Mouse (Mus musculus) liver, embryonic 15.5 days (tissue): ENCODE measurements around the gene Samd8. TPM values are rescaled to one million over a fixed set of nuclear protein-coding genes. Genes with fewer than 3 reads are reported as not detected.

Source experiments
- ATAC-seq: fragments of 200-750 bp; cut with Nextera tagmentation; 2 replicates; pipeline ENCODE4 v1.8.0; 2017; ENCODE audit warnings: moderate number of reproducible peaks, mild to moderate bottlenecking, moderate library complexity; ENCODE audit not compliant: insufficient read depth
- H3K27ac ChIP-seq: fragments of 300-500 bp; sonication (generic); replicated peaks from 2 replicates; pipeline ENCODE4 v1.5.1; 2015; ENCODE audit warnings: mild to moderate bottlenecking, inconsistent platforms
- H3K27me3 ChIP-seq: fragments of 300-500 bp; sonication (generic); 2 replicates; pipeline ENCODE4 v1.6.1; 2015; ENCODE audit warnings: mild to moderate bottlenecking, inconsistent platforms
- H3K36me3 ChIP-seq: fragments of 300-500 bp; sonication (generic); replicated peaks from 2 replicates; pipeline ENCODE4 v1.6.1; 2015; ENCODE audit warnings: moderate library complexity, mild to moderate bottlenecking, inconsistent platforms
- H3K4me1 ChIP-seq: fragments of 300-500 bp; sonication (generic); replicated peaks from 2 replicates; pipeline ENCODE4 v1.6.1; 2015; ENCODE audit warnings: inconsistent platforms
- H3K4me2 ChIP-seq: fragments of 300-500 bp; sonication (generic); 2 replicates; pipeline ENCODE4 v1.6.1; 2015; ENCODE audit warnings: moderate library complexity, mild to moderate bottlenecking, inconsistent platforms
- H3K4me3 ChIP-seq: fragments of 300-500 bp; sonication (generic); replicated peaks from 2 replicates; pipeline ENCODE4 v1.5.1; 2015; ENCODE audit warnings: mild to moderate bottlenecking, inconsistent platforms
- H3K9ac ChIP-seq: fragments of 300-500 bp; sonication (generic); 2 replicates; pipeline ENCODE4 v1.6.1; 2015; ENCODE audit warnings: moderate library complexity, mild to moderate bottlenecking, inconsistent platforms
- H3K9me3 ChIP-seq: fragments of 300-500 bp; sonication (generic); replicated peaks from 2 replicates; pipeline ENCODE4 v1.6.1; 2016; ENCODE audit warnings: inconsistent platforms
- WGBS: fragments of 180-500 bp; shearing (Covaris S2); methylation state at CpG from one replicate; pipeline ENCODE4 v1.1.7; 2015; ENCODE audit warnings: mixed read lengths; ENCODE audit not compliant: insufficient replicate concordance; 5-methylcytosine and 5-hydroxymethylcytosine counted together
- polyA plus RNA-seq: library from polyadenylated mRNA; unstranded; fragments of >200 nt; fragmentation: Nextera tagmentation; extraction: Ambion mirVana; gene quantifications from 2 replicates; pipeline ENCODE4 v1.2.1, GENCODE M21; 2015

Gene Samd8
- polyA plus RNA-seq, 1 experiment from 2014 or later: 2.8 TPM

- Histone ChIP-seq H3K27me3 (no peaks in the 10 kb centered on the region), H3K27ac (peak overlapping the region; percentile 92), H3K4me3 (peak overlapping the region; percentile 75), H3K9me3 (no peaks in the 10 kb centered on the region), H3K4me1 (peaks cover 70% of the 10 kb centered on the region), H3K4me2 (peak overlapping the region; percentile 93), H3K36me3 (peaks cover 27% of the 10 kb centered on the region), H3K9ac (peak overlapping the region; percentile 81)
- peak; percentile 97 for ATAC-seq
- WGBS: under 1% methylated on average over 68 of the region's 73 CpGs
Measured at GRCm38 (mm10) chr14:21830876-21831767, 80.8 kb downstream of the Samd8 start.

- H3K4me1 ChIP-seq: peaks cover 63% of the 10 kb centered on the region
- WGBS: under 1% methylated on average over 28 of the region's 28 CpGs
- no peak for ATAC-seq
Measured at GRCm38 (mm10) chr14:21831830-21832403, 81.6 kb downstream of the Samd8 start.

GRCm38 (mm10) chr14:21838336-21839017 is 88.1 kb downstream of the Samd8 start:
- 73% methylated on average over 8 of the region's 8 CpGs for WGBS
- Histone ChIP-seq H3K4me3 (no peak overlapping the region), H3K4me1 (peaks cover 31% of the 10 kb centered on the region), H3K27me3 (no peaks in the 10 kb centered on the region), H3K36me3 (peaks cover 92% of the 10 kb centered on the region), H3K4me2 (no peak overlapping the region), H3K9me3 (no peaks in the 10 kb centered on the region), H3K27ac (no peak overlapping the region), H3K9ac (no peak overlapping the region)
- ATAC-seq: no peak

More at GRCm38 (mm10) chr14:21831830-21832403, 81.6 kb downstream of the Samd8 start:
- peak overlapping the region; percentile 92 for H3K27ac ChIP-seq
- H3K4me2 ChIP-seq: peak overlapping the region; percentile 93
- H3K9ac ChIP-seq: peak overlapping the region; percentile 81
- peak overlapping the region; percentile 75 for H3K4me3 ChIP-seq
- H3K9me3 ChIP-seq: no peaks in the 10 kb centered on the region
- H3K36me3 ChIP-seq: peaks cover 34% of the 10 kb centered on the region
- H3K27me3 ChIP-seq: no peaks in the 10 kb centered on the region

- H3K4me2 ChIP-seq: no peak overlapping the region
- H3K4me3 ChIP-seq: no peak overlapping the region
- WGBS: 67% methylated on average over 5 of the region's 5 CpGs
- no peak overlapping the region for H3K9ac ChIP-seq
- H3K4me1 ChIP-seq: peaks cover 41% of the 10 kb centered on the region
- no peak overlapping the region for H3K27ac ChIP-seq
- no peaks in the 10 kb centered on the region for H3K27me3 ChIP-seq
- peaks cover 99% of the 10 kb centered on the region for H3K36me3 ChIP-seq
- no peak for ATAC-seq
- no peaks in the 10 kb centered on the region for H3K9me3 ChIP-seq
Measured at GRCm38 (mm10) chr14:21841819-21842592, 91.7 kb downstream of the Samd8 start.

- Histone ChIP-seq H3K27ac (no peak overlapping the region), H3K36me3 (peaks cover 87% of the 10 kb centered on the region), H3K4me1 (peaks cover 53% of the 10 kb centered on the region), H3K4me3 (no peak overlapping the region), H3K27me3 (no peaks in the 10 kb centered on the region), H3K9me3 (no peaks in the 10 kb centered on the region), H3K9ac (no peak overlapping the region), H3K4me2 (no peak overlapping the region)
- no peak for ATAC-seq
- WGBS: 44% methylated on average over 6 of the region's 6 CpGs
Measured at GRCm38 (mm10) chr14:21843263-21843662, 92.9 kb downstream of the Samd8 start.

- Histone ChIP-seq H3K9me3 (no peaks in the 10 kb centered on the region), H3K4me3 (peak overlapping the region; percentile 66), H3K4me1 (peaks cover 87% of the 10 kb centered on the region), H3K9ac (peak overlapping the region; percentile 71; the same call in 1 of the 2 replicates), H3K36me3 (peaks cover 51% of the 10 kb centered on the region), H3K4me2 (peak overlapping the region; percentile 98), H3K27ac (peak overlapping the region; percentile 88; the same call in 1 of the 2 replicates), H3K27me3 (no peaks in the 10 kb centered on the region)
- ATAC-seq: no peak
- WGBS: 14% methylated on average over 10 of the region's 10 CpGs
Measured at GRCm38 (mm10) chr14:21846827-21847380, 96.6 kb downstream of the Samd8 start.

GRCm38 (mm10) chr14:21847381-21848165 is 97.2 kb downstream of the Samd8 start:
- peaks cover 88% of the 10 kb centered on the region for H3K4me1 ChIP-seq
- H3K9ac ChIP-seq: peak overlapping the region; percentile 71
- peaks cover 44% of the 10 kb centered on the region for H3K36me3 ChIP-seq
- peak overlapping the region; percentile 88 for H3K27ac ChIP-seq
- WGBS: under 1% methylated on average over 49 of the region's 50 CpGs
- ATAC-seq: no peak
- no peaks in the 10 kb centered on the region for H3K9me3 ChIP-seq
- peak overlapping the region; percentile 66 for H3K4me3 ChIP-seq
- H3K4me2 ChIP-seq: peak overlapping the region; percentile 98
- no peaks in the 10 kb centered on the region for H3K27me3 ChIP-seq

Other genes starting within 250 kb of the Samd8 start
- 0.10 TPM in 1 of 2 replicates, not detected in the other for gene Dupd1, start 36.0 kb upstream of the Samd8 start, polyA plus RNA-seq
- 0.16 and 0.18 TPM in 2 replicates for gene Dusp13, start 650 bp downstream of the Samd8 start, polyA plus RNA-seq
- gene Vdac2, start 74.7 kb downstream of the Samd8 start, polyA plus RNA-seq: 110 and 121 TPM in 2 replicates
- 19.5 and 20.1 TPM in 2 replicates for gene Comtd1, start 98.4 kb downstream of the Samd8 start, polyA plus RNA-seq
- gene Zfp503, start 239.1 kb downstream of the Samd8 start, polyA plus RNA-seq: 0.74 and 0.91 TPM in 2 replicates